Mouse (Mus musculus) spleen, postnatal 14 days (tissue): Measurements from ENCODE around the gene Gm28891.
"Not testable (repeated sequence)": the region's sequence is repeated elsewhere in the genome, so short reads cannot be mapped to it uniquely, and the experiment has no call there.

Source experiments
- DNase-seq, 2 experiments: peaks; one replicate each; pipeline ENCODE4 v3.0.0; 2021 to 2022; ENCODE audit warnings: low spot score in 2 of 2

Gene Gm28891

DNA sequence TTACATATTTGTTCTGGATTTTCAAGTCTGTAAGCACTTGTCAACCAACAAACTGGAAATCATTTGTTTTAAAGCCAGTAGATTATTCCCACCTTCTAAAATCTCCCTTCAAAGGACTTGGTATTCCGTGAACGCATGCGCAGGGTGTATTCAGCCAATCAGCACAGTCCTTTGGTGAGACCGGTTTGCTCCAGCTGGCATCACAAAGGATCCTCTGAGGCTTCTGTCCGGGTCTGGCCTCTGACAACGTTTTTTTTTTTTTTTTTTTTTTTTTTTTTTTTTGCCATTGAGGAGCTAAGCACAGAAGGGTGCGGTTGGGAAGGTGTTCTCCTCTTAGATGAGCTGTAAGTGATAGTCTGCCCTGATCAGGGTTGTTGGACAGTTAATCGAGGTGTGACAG, at the start of gene Gm28891:
Gene Gm28891 (plus strand): TSS at position 301 of the 400 bp plus-strand sequence.
- DNase-seq: not testable (repeated sequence)
